Mouse (Mus musculus) erythroblast, embryonic 14.5 days (primary cell): Measurements from ENCODE around the gene Hecw1. TPM values are rescaled to one million over a fixed set of nuclear protein-coding genes. Genes with fewer than 3 reads are reported as not detected.

Source experiments
- H3K27me3 ChIP-seq: 2 replicates; pipeline ENCODE4 v1.6.1; 2012; ENCODE audit warnings: inconsistent platforms; ENCODE audit not compliant: control insufficient read depth
- H3K36me3 ChIP-seq: 2 replicates; pipeline ENCODE4 v1.6.1; 2012; ENCODE audit warnings: mild to moderate bottlenecking, inconsistent platforms; ENCODE audit not compliant: control insufficient read depth
- H3K4me1 ChIP-seq: 2 replicates; pipeline ENCODE4 v1.6.1; 2012; ENCODE audit warnings: inconsistent platforms; ENCODE audit not compliant: control insufficient read depth
- H3K4me3 ChIP-seq: replicated peaks from 2 replicates; pipeline ENCODE3; 2012; ENCODE audit warnings: moderate library complexity, mild to moderate bottlenecking, inconsistent platforms
- H3K9me3 ChIP-seq: 2 replicates; pipeline ENCODE4 v1.6.1; 2012; ENCODE audit warnings: low read length, inconsistent platforms, mixed read lengths; ENCODE audit not compliant: control insufficient read depth
- GATA1 ChIP-seq: IDR thresholded peaks from 2 replicates; pipeline ENCODE4 v1.6.1; 2012; ENCODE audit warnings: low read length, inconsistent platforms, mixed read lengths
- TAL1 ChIP-seq: IDR thresholded peaks from 3 replicates; pipeline ENCODE4 v1.6.1; 2012; ENCODE audit warnings: low read length, inconsistent platforms, mixed read lengths
- polyA plus RNA-seq: library from polyadenylated mRNA; stranded (reverse); fragments of >175 nt; gene quantifications from 2 replicates; pipeline ENCODE4 v1.2.3, GENCODE M21; 2012

The Hecw1 gene
- polyA plus RNA-seq, 1 experiment = 0.07 TPM

- no peaks in the 10 kb centered on the region for H3K36me3 ChIP-seq
- no peaks in the 10 kb centered on the region for H3K27me3 ChIP-seq
- H3K4me3 ChIP-seq = no peak overlapping the region
- no peak for TF ChIP-seq TAL1
- no peak for TF ChIP-seq GATA1
- H3K4me1 ChIP-seq = no peaks in the 10 kb centered on the region
- H3K9me3 ChIP-seq = peaks cover 3% of the 10 kb centered on the region
These were observed 16.3 kb downstream of the Hecw1 start for GRCm38 (mm10) chr13:14506765-14507164.

GRCm38 (mm10) chr13:14500251-14500650 is 22.8 kb downstream of the Hecw1 start:
- TF ChIP-seq GATA1 (no peak), TAL1 (no peak)
- H3K4me3 ChIP-seq = no peak overlapping the region
- H3K9me3 ChIP-seq = no peaks in the 10 kb centered on the region
- no peaks in the 10 kb centered on the region for H3K27me3 ChIP-seq
- no peaks in the 10 kb centered on the region for H3K36me3 ChIP-seq
- no peaks in the 10 kb centered on the region for H3K4me1 ChIP-seq

- H3K27me3 ChIP-seq = no peaks in the 10 kb centered on the region
- no peaks in the 10 kb centered on the region for H3K9me3 ChIP-seq
- H3K4me1 ChIP-seq = no peaks in the 10 kb centered on the region
- no peaks in the 10 kb centered on the region for H3K36me3 ChIP-seq
- H3K4me3 ChIP-seq = no peak overlapping the region
- TF ChIP-seq TAL1 (no peak), GATA1 (no peak)
These were observed 24.2 kb downstream of the Hecw1 start for GRCm38 (mm10) chr13:14498780-14499179.

GRCm38 (mm10) chr13:14496954-14497353 is 26.1 kb downstream of the Hecw1 start:
- Histone ChIP-seq H3K4me3 (no peak overlapping the region), H3K4me1 (no peaks in the 10 kb centered on the region), H3K27me3 (no peaks in the 10 kb centered on the region), H3K9me3 (no peaks in the 10 kb centered on the region), H3K36me3 (no peaks in the 10 kb centered on the region)
- TF ChIP-seq GATA1 (no peak), TAL1 (no peak)

GRCm38 (mm10) chr13:14487812-14488211 is 35.2 kb downstream of the Hecw1 start:
- Histone ChIP-seq H3K4me3 (no peak overlapping the region), H3K9me3 (no peaks in the 10 kb centered on the region), H3K36me3 (no peaks in the 10 kb centered on the region), H3K4me1 (no peaks in the 10 kb centered on the region), H3K27me3 (no peaks in the 10 kb centered on the region)
- TF ChIP-seq TAL1 = no peak
- no peak for TF ChIP-seq GATA1

DNA sequence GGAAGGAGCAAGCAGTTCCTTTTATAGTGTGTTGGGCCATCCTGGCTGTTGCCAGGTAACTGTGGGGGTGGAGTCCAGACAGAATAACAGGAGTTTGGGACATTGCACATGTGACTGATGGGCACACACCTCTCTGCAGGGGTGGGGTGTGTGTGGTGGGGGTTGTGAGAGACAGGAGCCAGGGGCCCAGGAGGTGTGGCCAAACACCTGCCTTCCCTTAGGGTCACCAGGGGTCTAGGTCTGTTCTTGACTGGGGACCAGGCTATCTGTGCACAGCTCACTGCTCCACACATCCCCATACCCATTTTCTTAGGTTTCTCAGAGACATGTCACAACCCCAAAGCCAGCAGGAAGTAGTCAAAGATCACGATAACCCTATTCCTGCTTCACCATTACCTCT is 51.9 kb downstream of the Hecw1 start:
- no peak overlapping the region for H3K4me3 ChIP-seq
- H3K27me3 ChIP-seq = no peaks in the 10 kb centered on the region
- H3K9me3 ChIP-seq = no peaks in the 10 kb centered on the region
- H3K36me3 ChIP-seq = no peaks in the 10 kb centered on the region
- no peaks in the 10 kb centered on the region for H3K4me1 ChIP-seq
- TF ChIP-seq TAL1 (no peak), GATA1 (no peak)

DNA sequence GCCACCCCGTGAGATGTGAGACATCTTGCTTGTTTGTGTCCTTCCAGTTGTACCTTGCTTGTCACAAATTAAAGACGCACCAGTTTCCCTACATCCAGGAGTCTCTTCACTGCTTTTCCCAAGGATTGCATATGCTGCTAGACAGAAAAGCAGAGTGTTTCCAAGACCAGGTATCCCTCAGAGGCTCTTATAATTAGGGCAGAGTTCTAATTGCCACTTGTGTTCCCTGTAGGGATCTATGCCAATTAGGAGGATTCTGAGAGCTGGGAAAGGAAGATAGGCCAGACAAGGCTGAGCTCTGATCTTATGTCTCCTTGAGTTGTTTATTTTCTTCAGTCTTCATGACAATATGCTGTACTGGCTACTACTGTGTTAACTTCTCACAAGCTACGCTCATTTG is 55.5 kb downstream of the Hecw1 start:
- no peaks in the 10 kb centered on the region for H3K36me3 ChIP-seq
- no peak overlapping the region for H3K4me3 ChIP-seq
- no peaks in the 10 kb centered on the region for H3K27me3 ChIP-seq
- H3K9me3 ChIP-seq = no peaks in the 10 kb centered on the region
- TF ChIP-seq GATA1 (no peak), TAL1 (no peak)
- no peaks in the 10 kb centered on the region for H3K4me1 ChIP-seq

- no peak for TF ChIP-seq TAL1
- TF ChIP-seq GATA1 = no peak
- H3K36me3 ChIP-seq = no peaks in the 10 kb centered on the region
- no peaks in the 10 kb centered on the region for H3K4me1 ChIP-seq
- no peak overlapping the region for H3K4me3 ChIP-seq
- H3K27me3 ChIP-seq = no peaks in the 10 kb centered on the region
- no peaks in the 10 kb centered on the region for H3K9me3 ChIP-seq
These were observed 62.0 kb downstream of the Hecw1 start for GRCm38 (mm10) chr13:14461036-14461435.

DNA sequence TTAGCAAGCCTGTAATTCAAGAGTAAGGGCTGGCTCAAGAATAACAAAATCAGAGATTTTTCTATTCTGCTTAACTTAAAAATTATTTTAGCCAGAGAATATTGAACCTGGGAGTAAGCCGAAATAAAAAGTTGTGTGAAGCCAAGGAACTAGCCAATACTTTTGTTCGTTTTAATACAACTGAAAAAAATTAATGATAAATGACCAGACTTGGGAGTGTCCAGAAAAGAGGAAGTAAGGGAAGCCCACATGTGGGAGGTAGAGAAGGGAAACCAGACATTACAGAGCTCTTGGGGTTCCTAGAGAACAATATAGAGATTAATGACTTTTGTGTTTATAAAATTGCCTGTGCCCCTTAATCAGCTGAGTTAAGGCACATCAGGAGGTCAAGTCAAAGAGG is 66.0 kb downstream of the Hecw1 start:
- Histone ChIP-seq H3K9me3 (no peaks in the 10 kb centered on the region), H3K4me1 (no peaks in the 10 kb centered on the region), H3K27me3 (no peaks in the 10 kb centered on the region), H3K4me3 (no peak overlapping the region), H3K36me3 (no peaks in the 10 kb centered on the region)
- TF ChIP-seq GATA1 = no peak
- no peak for TF ChIP-seq TAL1

- no peak for TF ChIP-seq GATA1
- no peak for TF ChIP-seq TAL1
- no peaks in the 10 kb centered on the region for H3K27me3 ChIP-seq
- no peaks in the 10 kb centered on the region for H3K36me3 ChIP-seq
- H3K9me3 ChIP-seq = no peaks in the 10 kb centered on the region
- H3K4me1 ChIP-seq = no peaks in the 10 kb centered on the region
- no peak overlapping the region for H3K4me3 ChIP-seq
These were observed 83.5 kb downstream of the Hecw1 start for GRCm38 (mm10) chr13:14439540-14439939.
